Mouse (Mus musculus) heart, embryonic 12.5 days (tissue): ENCODE results near the gene Cd24a. TPM values are rescaled to one million over a fixed set of nuclear protein-coding genes. Genes with fewer than 3 reads are reported as not detected.
A peak's percentile ranks its signal among the peaks of the same experiment; 100 is the strongest.

Source experiments
- ATAC-seq: fragments of 200-750 bp; cut with Nextera tagmentation; 2 replicates; pipeline ENCODE4 v1.8.0; 2017; ENCODE audit warnings: moderate TSS enrichment, moderate library complexity; ENCODE audit not compliant: insufficient number of reproducible peaks, low FRiP score
- H3K27ac ChIP-seq: fragments of 300-500 bp; sonication (generic); 2 replicates; pipeline ENCODE4 v1.5.1; 2016; ENCODE audit warnings: mild to moderate bottlenecking, moderate library complexity; ENCODE audit not compliant: poor library complexity, severe bottlenecking
- H3K27me3 ChIP-seq: fragments of 300-500 bp; sonication (generic); replicated peaks from 2 replicates; pipeline ENCODE4 v1.6.1; 2016; ENCODE audit warnings: mild to moderate bottlenecking, moderate library complexity
- H3K36me3 ChIP-seq: fragments of 300-500 bp; sonication (generic); 2 replicates; pipeline ENCODE4 v1.6.1; 2016; ENCODE audit warnings: mild to moderate bottlenecking, moderate library complexity
- H3K4me1 ChIP-seq: fragments of 300-500 bp; sonication (generic); replicated peaks from 2 replicates; pipeline ENCODE4 v1.6.1; 2016; ENCODE audit warnings: mild to moderate bottlenecking
- H3K4me2 ChIP-seq: fragments of 300-500 bp; sonication (generic); 2 replicates; pipeline ENCODE4 v1.6.1; 2016; ENCODE audit warnings: mild to moderate bottlenecking, moderate library complexity
- H3K4me3 ChIP-seq: fragments of 300-500 bp; sonication (generic); 2 replicates; pipeline ENCODE4 v1.5.1; 2016; ENCODE audit warnings: mild to moderate bottlenecking
- H3K9ac ChIP-seq: fragments of 300-500 bp; sonication (generic); 2 replicates; pipeline ENCODE4 v1.6.1; 2016; ENCODE audit warnings: mild to moderate bottlenecking, moderate library complexity
- H3K9me3 ChIP-seq: fragments of 300-500 bp; sonication (generic); replicated peaks from 2 replicates; pipeline ENCODE4 v1.6.1; 2016; ENCODE audit warnings: mild to moderate bottlenecking, moderate library complexity
- WGBS: fragments of 180-500 bp; shearing (Covaris S2); methylation state at CpG from one replicate; pipeline ENCODE4 v1.1.7; 2016; 5-methylcytosine and 5-hydroxymethylcytosine counted together
- polyA plus RNA-seq: library from polyadenylated mRNA; unstranded; fragments of >200 nt; fragmentation: Nextera tagmentation; extraction: Ambion mirVana; gene quantifications from 2 replicates; pipeline ENCODE4 v1.2.1, GENCODE M21; 2016

The Cd24a gene
- polyA plus RNA-seq, 1 experiment from 2014 or later = 89.2 TPM

DNA sequence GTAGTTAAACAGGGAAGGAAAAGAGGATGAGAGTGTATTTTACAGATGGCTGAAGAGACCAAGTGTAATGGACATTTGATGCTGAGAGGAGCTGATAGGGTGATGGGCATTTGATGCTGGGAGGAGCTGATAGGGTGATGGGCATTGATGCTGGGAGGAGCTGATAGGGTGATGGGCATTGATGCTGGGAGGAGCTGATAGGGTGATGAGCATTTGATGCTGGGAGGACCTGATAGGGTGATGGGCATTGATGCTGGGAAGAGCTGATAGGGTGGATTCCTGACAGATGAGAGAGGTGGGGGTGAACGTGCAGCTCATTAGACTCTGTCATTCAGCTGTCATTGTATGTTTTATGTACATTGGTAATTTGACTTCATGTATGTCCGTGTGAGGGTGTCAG lies 47.5 kb downstream of the Cd24a start:
- Histone ChIP-seq H3K36me3 (no peaks in the 10 kb centered on the region), H3K9ac (no peak overlapping the region), H3K4me1 (no peaks in the 10 kb centered on the region), H3K4me2 (no peak overlapping the region), H3K9me3 (peaks cover 7% of the 10 kb centered on the region; the same call in 1 of the 2 replicates), H3K27me3 (no peaks in the 10 kb centered on the region), H3K27ac (no peak overlapping the region), H3K4me3 (no peak overlapping the region)
- 60% methylated on average over 2 of the region's 2 CpGs for WGBS
- no peak for ATAC-seq

DNA sequence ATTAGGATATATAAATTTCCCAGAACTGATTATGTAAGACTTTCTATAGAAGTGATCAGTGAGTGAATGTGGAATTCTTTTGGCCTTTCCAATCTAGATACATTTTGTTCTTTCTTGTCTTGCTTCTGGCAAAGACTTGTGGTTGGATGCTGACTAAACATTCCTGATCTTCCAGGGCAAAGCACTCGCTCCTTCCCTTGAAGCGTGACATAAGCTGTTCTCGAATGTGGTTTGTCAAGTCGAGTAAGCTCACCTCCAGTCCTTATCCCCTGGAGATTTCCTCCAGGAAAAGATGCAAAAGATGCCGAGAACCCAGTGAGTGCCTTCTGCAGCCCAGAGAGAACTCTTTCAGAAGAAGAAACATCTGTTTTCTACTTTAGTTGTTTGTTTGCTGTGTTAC lies 51.1 kb downstream of the Cd24a start:
- Histone ChIP-seq H3K4me3 (no peak overlapping the region), H3K4me1 (no peaks in the 10 kb centered on the region), H3K36me3 (no peaks in the 10 kb centered on the region), H3K9me3 (peaks cover 7% of the 10 kb centered on the region; the same call in 1 of the 2 replicates), H3K4me2 (no peak overlapping the region), H3K27ac (no peak overlapping the region), H3K27me3 (no peaks in the 10 kb centered on the region), H3K9ac (no peak overlapping the region)
- no peak for ATAC-seq
- 75% methylated on average over 5 of the region's 5 CpGs for WGBS

DNA sequence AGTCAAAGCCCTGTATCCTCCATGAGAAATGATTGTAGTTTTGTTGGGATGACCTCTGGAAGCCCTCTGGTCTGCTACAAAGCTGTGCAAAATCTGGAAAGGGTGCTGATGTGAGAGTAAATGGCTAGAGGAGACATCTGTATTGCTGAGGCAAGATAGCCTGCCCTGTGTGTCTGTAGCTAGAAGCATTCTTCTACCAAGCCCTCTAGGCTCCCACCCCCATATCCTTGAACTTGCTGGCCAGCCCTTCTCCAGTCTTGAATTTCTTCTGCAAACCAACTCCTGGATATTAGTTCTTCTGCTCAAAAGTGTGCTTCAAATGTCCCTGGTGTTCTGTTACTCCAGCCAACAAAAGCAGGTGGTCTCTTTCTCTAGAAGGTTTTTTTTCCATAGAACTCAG lies 51.8 kb downstream of the Cd24a start:
- Histone ChIP-seq H3K27ac (no peak overlapping the region), H3K4me3 (no peak overlapping the region), H3K27me3 (no peaks in the 10 kb centered on the region), H3K4me1 (no peaks in the 10 kb centered on the region), H3K9me3 (peaks cover 7% of the 10 kb centered on the region; the same call in 1 of the 2 replicates), H3K4me2 (no peak overlapping the region), H3K36me3 (no peaks in the 10 kb centered on the region), H3K9ac (no peak overlapping the region)
- no peak for ATAC-seq

DNA sequence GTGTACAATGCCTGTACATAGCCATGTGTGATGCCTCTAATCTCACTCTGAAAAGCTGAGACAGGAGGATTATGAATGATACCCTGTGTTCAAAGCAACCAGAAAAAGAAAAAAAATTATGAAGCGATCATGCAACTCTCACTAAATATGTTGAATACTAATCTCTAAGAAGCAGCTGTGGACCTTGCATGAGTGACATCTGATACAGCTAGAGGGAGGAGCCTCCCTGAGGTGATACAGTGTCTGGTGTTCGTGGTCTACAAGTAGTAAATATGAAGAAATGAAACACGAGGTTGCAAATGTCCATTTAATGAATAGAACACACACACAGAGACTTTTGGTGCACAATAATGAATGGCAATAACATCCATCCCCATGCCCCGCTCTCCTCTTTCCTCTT lies 52.5 kb downstream of the Cd24a start:
- Histone ChIP-seq H3K4me2 (no peak overlapping the region), H3K9me3 (peaks cover 7% of the 10 kb centered on the region; the same call in 1 of the 2 replicates), H3K27ac (no peak overlapping the region), H3K36me3 (no peaks in the 10 kb centered on the region), H3K9ac (no peak overlapping the region), H3K4me1 (no peaks in the 10 kb centered on the region), H3K4me3 (no peak overlapping the region), H3K27me3 (no peaks in the 10 kb centered on the region)
- ATAC-seq = peak; percentile 66; the same call in 1 of the 2 replicates
- 73% methylated on average over 4 of the region's 4 CpGs for WGBS

DNA sequence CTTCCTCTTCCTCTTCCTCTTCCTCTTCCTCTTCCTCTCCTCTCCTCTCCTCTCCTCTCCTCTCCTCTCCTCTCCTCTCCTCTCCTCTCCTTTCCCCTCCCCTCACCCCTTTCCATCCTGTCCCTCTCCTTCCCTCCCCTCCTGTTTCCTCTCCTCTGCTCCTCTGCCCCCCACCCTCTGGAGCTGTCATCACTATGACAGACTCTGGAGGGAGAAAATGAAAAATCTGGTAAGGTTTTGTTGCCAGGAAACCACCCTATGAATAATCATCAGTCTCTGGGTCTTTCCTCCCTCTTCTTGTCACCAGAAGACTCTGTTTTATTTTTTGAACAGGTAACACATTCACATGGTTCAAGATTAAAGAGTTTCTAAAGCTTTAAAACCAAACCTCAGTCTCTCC lies 53.0 kb downstream of the Cd24a start:
- Histone ChIP-seq H3K9ac (no peak overlapping the region), H3K4me3 (no peak overlapping the region), H3K27me3 (no peaks in the 10 kb centered on the region), H3K9me3 (peaks cover 7% of the 10 kb centered on the region; the same call in 1 of the 2 replicates), H3K36me3 (no peaks in the 10 kb centered on the region), H3K4me1 (no peaks in the 10 kb centered on the region), H3K27ac (no peak overlapping the region), H3K4me2 (no peak overlapping the region)
- ATAC-seq = no peak

DNA sequence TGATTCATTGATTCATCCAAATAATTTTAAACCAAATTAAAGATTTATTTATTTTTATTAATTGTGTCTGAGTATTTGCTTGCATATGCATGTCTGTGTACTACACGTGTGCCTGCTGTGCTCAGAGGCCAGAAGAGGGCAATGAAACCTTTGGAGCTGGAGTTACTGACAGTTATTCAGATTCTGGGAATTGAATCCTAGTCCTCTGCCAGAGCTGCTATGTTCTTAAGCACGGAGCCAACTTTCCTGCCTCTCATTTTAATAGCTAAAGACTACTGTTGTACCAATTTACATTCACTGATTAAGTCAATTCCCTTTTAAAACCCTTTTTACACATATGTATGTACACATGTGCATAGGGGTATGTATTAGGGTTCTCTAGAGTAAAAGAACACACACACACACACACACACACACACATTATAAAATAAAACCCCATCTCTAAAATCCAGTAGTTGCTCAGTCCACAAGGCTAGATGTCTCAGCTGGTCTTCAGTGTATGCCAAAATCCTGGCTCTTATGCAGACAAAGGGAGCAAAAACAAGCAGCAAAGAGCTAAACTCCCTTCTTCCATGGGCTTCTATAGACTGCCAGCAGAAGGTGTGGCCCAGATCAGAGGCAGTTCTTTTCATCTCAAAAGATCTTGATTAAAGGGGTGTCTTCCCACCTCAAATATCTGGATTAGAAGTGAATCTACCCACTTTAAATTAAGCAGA lies 53.7 kb downstream of the Cd24a start:
- 76% methylated on average over 2 of the region's 2 CpGs for WGBS
- Histone ChIP-seq H3K27ac (no peak overlapping the region), H3K4me3 (no peak overlapping the region), H3K36me3 (no peaks in the 10 kb centered on the region), H3K9me3 (peaks cover 5% of the 10 kb centered on the region; the same call in 1 of the 2 replicates), H3K4me1 (no peaks in the 10 kb centered on the region), H3K4me2 (no peak overlapping the region), H3K27me3 (no peaks in the 10 kb centered on the region), H3K9ac (no peak overlapping the region)
- no peak for ATAC-seq

DNA sequence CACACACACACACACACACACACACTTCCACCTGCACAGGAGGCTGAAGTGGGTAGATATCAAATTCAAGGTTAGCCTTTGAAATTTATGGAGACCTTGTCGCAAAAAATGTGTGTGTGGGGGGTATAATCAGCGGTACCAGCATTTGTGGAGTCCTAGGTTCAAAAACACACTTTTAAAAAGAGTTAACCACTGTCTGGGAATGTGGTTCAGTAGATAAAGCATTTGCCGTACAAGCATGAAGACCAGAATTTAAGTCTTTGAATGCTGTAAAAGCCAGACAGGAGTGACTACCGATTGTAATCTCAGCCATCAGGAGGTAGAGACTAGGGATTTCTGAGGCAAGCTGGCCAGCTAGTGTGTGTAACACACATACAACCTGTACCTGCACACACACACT lies 55.0 kb downstream of the Cd24a start:
- no peak for ATAC-seq
- whole genome bisulfite sequencing = 73% methylated on average over 4 of the region's 4 CpGs

More for the DNA sequence above, 55.0 kb downstream of the Cd24a start:
- Histone ChIP-seq H3K4me1 (no peaks in the 10 kb centered on the region), H3K27me3 (no peaks in the 10 kb centered on the region), H3K9ac (no peak overlapping the region), H3K4me2 (no peak overlapping the region), H3K36me3 (no peaks in the 10 kb centered on the region), H3K4me3 (no peak overlapping the region), H3K9me3 (no peaks in the 10 kb centered on the region), H3K27ac (no peak overlapping the region)

Other genes with a start within 250 kb of the Cd24a start
- 5.3 and 6.0 TPM in 2 replicates for gene Bend3, start 99.5 kb upstream of the Cd24a start, polyA plus RNA-seq
- 8.2 and 15.3 TPM in 2 replicates for gene Gm9803, start 54.2 kb upstream of the Cd24a start, polyA plus RNA-seq
- gene 1700021F05Rik, start 37.3 kb upstream of the Cd24a start, polyA plus RNA-seq = 81.8 and 91.2 TPM in 2 replicates